Mouse (Mus musculus): ENCODE data around the gene Rnf145.

The Rnf145 gene

GRCm38 (mm10) chr11:44518281-44519095 lies at the start of gene Rnf145:
TSS of gene Rnf145 (plus strand) at chr11:44518964.
- Histone ChIP-seq H3K4me1 (replicated peaks; ENCODE audit: low read depth, low read length) (peaks cover 37% of the 10 kb centered on the region), H3K4me3 (replicated peaks; ENCODE audit: low read length) (peak within 1 kb of the TSS; percentile 93), H3K9me3 (ENCODE audit: low read length) (no peaks in the 10 kb centered on the region), H3K27me3 (ENCODE audit: insufficient read depth, low read length) (peaks cover 8% of the 10 kb centered on the region), H3K36me3 (ENCODE audit: insufficient read depth, low read length) (no peaks in the 10 kb centered on the region)
- no peak for TF ChIP-seq POU5F1 (IDR thresholded peaks at IDR 0.05; ENCODE audit: borderline replicate concordance, low read length)
- no peak for TF ChIP-seq CTCF (conservative IDR thresholded peaks at IDR 0.05; ENCODE audit: low read length)
- TF ChIP-seq NANOG (IDR thresholded peaks at IDR 0.05; ENCODE audit: borderline replicate concordance, low read length) = no peak

GRCm38 (mm10) chr11:44469646-44470431 lies 48.9 kb upstream of the Rnf145 start:
- Histone ChIP-seq H3K36me3 (ENCODE audit: insufficient read depth, low read length) (peaks cover 15% of the 10 kb centered on the region), H3K27me3 (ENCODE audit: insufficient read depth, low read length) (no peaks in the 10 kb centered on the region), H3K9me3 (ENCODE audit: low read length) (no peaks in the 10 kb centered on the region), H3K4me1 (replicated peaks; ENCODE audit: low read depth, low read length) (peaks cover 24% of the 10 kb centered on the region), H3K4me3 (replicated peaks; ENCODE audit: low read length) (peak overlapping the region; percentile 91)
- no peak for TF ChIP-seq CTCF (conservative IDR thresholded peaks at IDR 0.05; ENCODE audit: low read length)
- TF ChIP-seq NANOG (IDR thresholded peaks at IDR 0.05; ENCODE audit: borderline replicate concordance, low read length) = no peak
- no peak for TF ChIP-seq POU5F1 (IDR thresholded peaks at IDR 0.05; ENCODE audit: borderline replicate concordance, low read length)

DNA sequence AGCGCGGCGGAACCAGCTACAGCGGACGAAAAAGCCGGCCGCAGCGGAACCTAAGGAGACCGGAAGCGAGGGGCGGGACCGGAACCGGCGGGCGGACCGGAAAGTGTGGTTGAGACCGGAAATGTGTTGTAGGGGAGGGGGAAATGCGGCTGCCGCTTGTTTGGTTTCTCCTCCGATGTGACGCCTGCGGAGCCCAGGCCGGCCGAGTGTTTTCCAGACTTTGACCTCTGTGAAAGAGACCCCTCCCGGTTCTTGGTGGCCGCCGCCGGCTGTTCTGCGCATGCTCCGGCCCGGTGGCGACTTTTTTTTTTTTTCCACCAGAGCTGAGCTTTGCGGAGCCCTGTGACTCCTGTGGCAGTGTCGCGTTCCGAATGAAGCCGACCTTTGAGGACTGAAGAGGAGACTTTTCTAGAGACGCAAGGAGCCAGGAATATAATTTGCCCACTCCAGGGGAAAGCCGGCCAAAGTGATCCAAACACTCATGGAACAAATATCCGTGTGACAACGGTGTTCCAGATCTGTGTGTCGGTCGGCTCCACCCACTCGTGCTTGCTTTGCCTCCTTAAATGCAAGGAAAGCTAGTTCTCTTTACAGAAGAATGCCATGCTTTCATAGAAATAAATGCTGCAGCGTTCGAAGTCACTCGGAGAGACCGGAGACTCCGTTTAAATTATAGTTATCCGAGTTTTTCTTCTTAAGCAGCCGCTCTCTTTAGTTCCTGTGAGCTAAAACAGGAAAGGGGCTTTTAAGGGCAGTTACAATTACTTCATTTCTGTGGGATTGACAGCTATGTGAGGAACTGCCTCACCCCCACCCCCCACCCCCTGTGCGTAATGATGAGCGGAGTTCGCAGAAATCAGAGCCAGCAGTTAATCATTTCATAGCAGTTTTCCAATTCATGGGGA lies 48.1 kb upstream of the Rnf145 start, which contains the start of gene Ublcp1:
TSS of gene Ublcp1 (minus strand) at position 67 of the 905 bp plus-strand sequence.
- Histone ChIP-seq H3K4me3 (replicated peaks; ENCODE audit: low read length) (peak within 1 kb of the TSS; percentile 91), H3K27me3 (ENCODE audit: insufficient read depth, low read length) (no peaks in the 10 kb centered on the region)
- TF ChIP-seq CTCF (conservative IDR thresholded peaks at IDR 0.05; ENCODE audit: low read length) (no peak), NANOG (IDR thresholded peaks at IDR 0.05; ENCODE audit: borderline replicate concordance, low read length) (no peak), POU5F1 (IDR thresholded peaks at IDR 0.05; ENCODE audit: borderline replicate concordance, low read length) (no peak)

GRCm38 (mm10) chr11:44471337-44471995 lies 47.3 kb upstream of the Rnf145 start:
- Histone ChIP-seq H3K4me3 (replicated peaks; ENCODE audit: low read length) (peak overlapping the region; percentile 91), H3K9me3 (ENCODE audit: low read length) (no peaks in the 10 kb centered on the region), H3K36me3 (ENCODE audit: insufficient read depth, low read length) (0 out of 2 replicates have a peak, but pooled peaks cover 3% of the 10 kb centered on the region), H3K4me1 (replicated peaks; ENCODE audit: low read depth, low read length) (peaks cover 24% of the 10 kb centered on the region), H3K27me3 (ENCODE audit: insufficient read depth, low read length) (no peaks in the 10 kb centered on the region)
- TF ChIP-seq CTCF (conservative IDR thresholded peaks at IDR 0.05; ENCODE audit: low read length) = no peak
- TF ChIP-seq POU5F1 (IDR thresholded peaks at IDR 0.05; ENCODE audit: borderline replicate concordance, low read length) = no peak

More for the DNA sequence above, 48.1 kb upstream of the Rnf145 start, which contains the start of gene Ublcp1:
- H3K4me1 ChIP-seq (replicated peaks; ENCODE audit: low read depth, low read length) = peaks cover 24% of the 10 kb centered on the region
- H3K9me3 ChIP-seq (ENCODE audit: low read length) = no peaks in the 10 kb centered on the region
- peaks cover 9% of the 10 kb centered on the region for H3K36me3 ChIP-seq (ENCODE audit: insufficient read depth, low read length)

DNA sequence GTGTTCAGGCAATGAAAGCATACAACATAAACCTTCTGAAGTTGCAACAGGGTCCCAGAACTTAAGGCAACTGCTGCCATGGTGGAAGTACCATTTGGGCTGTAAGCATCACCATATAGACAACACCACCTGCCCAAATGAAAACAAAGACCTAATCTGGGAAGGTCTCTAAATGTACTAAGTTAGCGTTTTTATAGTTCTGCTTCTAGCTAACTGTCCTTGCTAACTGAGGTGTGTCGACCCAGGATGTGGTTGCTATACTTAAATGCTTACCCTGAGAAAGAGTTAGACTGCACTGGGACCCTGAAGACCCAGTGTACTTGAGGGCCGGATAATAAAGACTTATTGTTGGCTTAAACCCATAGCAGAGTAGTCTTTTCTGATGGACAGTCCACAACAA lies 43.3 kb upstream of the Rnf145 start:
- 0 out of 2 replicates have a peak, but pooled peaks cover 4% of the 10 kb centered on the region for H3K27me3 ChIP-seq (ENCODE audit: insufficient read depth, low read length)
- H3K9me3 ChIP-seq (ENCODE audit: low read length) = no peaks in the 10 kb centered on the region
- H3K4me3 ChIP-seq (replicated peaks; ENCODE audit: low read length) = no peak overlapping the region
- peaks cover 13% of the 10 kb centered on the region for H3K4me1 ChIP-seq (replicated peaks; ENCODE audit: low read depth, low read length)
- TF ChIP-seq POU5F1 (IDR thresholded peaks at IDR 0.05; ENCODE audit: borderline replicate concordance, low read length) (no peak), NANOG (IDR thresholded peaks at IDR 0.05; ENCODE audit: borderline replicate concordance, low read length) (no peak), CTCF (conservative IDR thresholded peaks at IDR 0.05; ENCODE audit: low read length) (no peak)
- H3K36me3 ChIP-seq (ENCODE audit: insufficient read depth, low read length) = no peaks in the 10 kb centered on the region

DNA sequence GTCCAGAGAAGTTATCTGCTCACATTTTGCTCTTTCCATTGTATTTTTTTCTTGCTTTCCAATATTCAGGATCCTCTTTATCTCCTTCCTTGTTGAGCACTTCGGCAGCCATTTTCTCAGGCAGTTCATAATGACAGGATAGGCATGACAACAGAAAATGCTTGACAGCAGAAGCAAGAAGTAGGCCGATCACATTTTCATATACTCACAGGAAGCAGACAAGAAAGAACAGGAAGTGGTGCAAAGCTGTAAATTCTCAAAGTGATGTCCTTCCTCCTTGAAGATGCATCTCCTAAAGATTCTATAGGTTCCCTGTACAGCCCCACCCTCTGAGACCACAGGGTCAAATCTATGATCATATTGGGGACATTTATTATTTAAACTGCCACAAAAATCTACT lies 42.3 kb upstream of the Rnf145 start:
- H3K4me1 ChIP-seq (replicated peaks; ENCODE audit: low read depth, low read length) = peaks cover 7% of the 10 kb centered on the region
- no peak for TF ChIP-seq NANOG (IDR thresholded peaks at IDR 0.05; ENCODE audit: borderline replicate concordance, low read length)
- TF ChIP-seq CTCF (conservative IDR thresholded peaks at IDR 0.05; ENCODE audit: low read length) = no peak
- TF ChIP-seq POU5F1 (IDR thresholded peaks at IDR 0.05; ENCODE audit: borderline replicate concordance, low read length) = no peak
- H3K4me3 ChIP-seq (replicated peaks; ENCODE audit: low read length) = no peak overlapping the region
- no peaks in the 10 kb centered on the region for H3K36me3 ChIP-seq (ENCODE audit: insufficient read depth, low read length)
- no peaks in the 10 kb centered on the region for H3K9me3 ChIP-seq (ENCODE audit: low read length)
- H3K27me3 ChIP-seq (ENCODE audit: insufficient read depth, low read length) = 0 out of 2 replicates have a peak, but pooled peaks cover 4% of the 10 kb centered on the region

GRCm38 (mm10) chr11:44478382-44478781 lies 40.4 kb upstream of the Rnf145 start:
- no peaks in the 10 kb centered on the region for H3K36me3 ChIP-seq (ENCODE audit: insufficient read depth, low read length)
- no peak for TF ChIP-seq CTCF (conservative IDR thresholded peaks at IDR 0.05; ENCODE audit: low read length)
- no peak for TF ChIP-seq POU5F1 (IDR thresholded peaks at IDR 0.05; ENCODE audit: borderline replicate concordance, low read length)
- H3K4me3 ChIP-seq (replicated peaks; ENCODE audit: low read length) = no peak overlapping the region
- 0 out of 2 replicates have a peak, but pooled peaks cover 4% of the 10 kb centered on the region for H3K27me3 ChIP-seq (ENCODE audit: insufficient read depth, low read length)
- no peaks in the 10 kb centered on the region for H3K9me3 ChIP-seq (ENCODE audit: low read length)
- H3K4me1 ChIP-seq (replicated peaks; ENCODE audit: low read depth, low read length) = no peaks in the 10 kb centered on the region

All from E14TG2a.4 (cell line).